Mouse (Mus musculus): ENCODE data around the gene Mreg. TPM values are rescaled to one million over a fixed set of nuclear protein-coding genes. Genes with fewer than 3 reads are reported as not detected.
A peak's percentile ranks its signal among the peaks of the same experiment; 100 is the strongest.
"Not testable (repeated sequence)": the region's sequence is repeated elsewhere in the genome, so short reads cannot be mapped to it uniquely, and the experiment has no call there.

The Mreg gene
- polyA plus RNA-seq, 1 experiment from 2014 or later = 1.0 TPM

GRCm38 (mm10) chr1:72244317-72245036, 32.4 kb upstream of the Mreg start:
- peak overlapping the region; percentile 2; the same call in 1 of the 2 replicates for H3K9ac ChIP-seq (replicated peaks; ENCODE audit: low read depth, low read length)
- H3K36me3 ChIP-seq (ENCODE audit: control insufficient read depth, insufficient read depth) = no peaks in the 10 kb centered on the region
- no peaks in the 10 kb centered on the region for H3K9me3 ChIP-seq (ENCODE audit: control insufficient read depth, low read length)
- no peak; the same call in 1 of the 2 replicates for ATAC-seq
- peak overlapping the region; percentile 96 for H3K27ac ChIP-seq (ENCODE audit: low read length)
- peak overlapping the region; percentile 54 for H3K4me3 ChIP-seq (replicated peaks; ENCODE audit: low read length)
- H3K4me2 ChIP-seq (ENCODE audit: low read length) = peak overlapping the region; percentile 52
- WGBS = under 1% methylated on average over 12 of the region's 12 CpGs
- no peaks in the 10 kb centered on the region for H3K4me1 ChIP-seq (replicated peaks; ENCODE audit: control insufficient read depth, insufficient read depth, low read length)
- H3K27me3 ChIP-seq (replicated peaks; ENCODE audit: control insufficient read depth, insufficient read depth, low read length) = no peaks in the 10 kb centered on the region

GRCm38 (mm10) chr1:72243656-72244316, 31.7 kb upstream of the Mreg start:
- Histone ChIP-seq H3K9me3 (ENCODE audit: control insufficient read depth, low read length) (no peaks in the 10 kb centered on the region), H3K4me1 (replicated peaks; ENCODE audit: control insufficient read depth, insufficient read depth, low read length) (no peaks in the 10 kb centered on the region), H3K36me3 (ENCODE audit: control insufficient read depth, insufficient read depth) (no peaks in the 10 kb centered on the region), H3K27ac (ENCODE audit: low read length) (peak overlapping the region; percentile 96), H3K9ac (replicated peaks; ENCODE audit: low read depth, low read length) (peak overlapping the region; percentile 85), H3K27me3 (replicated peaks; ENCODE audit: control insufficient read depth, insufficient read depth, low read length) (no peaks in the 10 kb centered on the region), H3K4me2 (ENCODE audit: low read length) (peak overlapping the region; percentile 52), H3K4me3 (replicated peaks; ENCODE audit: low read length) (peak overlapping the region; percentile 54)
- peak; percentile 95 for ATAC-seq
- under 1% methylated on average over 47 of the region's 47 CpGs for WGBS

- Histone ChIP-seq H3K27ac (ENCODE audit: low read length) (no peak overlapping the region), H3K27me3 (replicated peaks; ENCODE audit: control insufficient read depth, insufficient read depth, low read length) (no peaks in the 10 kb centered on the region), H3K9me3 (ENCODE audit: control insufficient read depth, low read length) (no peaks in the 10 kb centered on the region), H3K9ac (replicated peaks; ENCODE audit: low read depth, low read length) (no peak overlapping the region), H3K4me3 (replicated peaks; ENCODE audit: low read length) (no peak overlapping the region), H3K4me1 (replicated peaks; ENCODE audit: control insufficient read depth, insufficient read depth, low read length) (no peaks in the 10 kb centered on the region), H3K36me3 (ENCODE audit: control insufficient read depth, insufficient read depth) (no peaks in the 10 kb centered on the region), H3K4me2 (ENCODE audit: low read length) (no peak overlapping the region)
- WGBS = 83% methylated on average over 5 of the region's 5 CpGs
- ATAC-seq = no peak
Measured at GRCm38 (mm10) chr1:72242581-72243143, 30.6 kb upstream of the Mreg start.

- H3K4me1 ChIP-seq (replicated peaks; ENCODE audit: control insufficient read depth, insufficient read depth, low read length); H3K27ac ChIP-seq (ENCODE audit: low read length); H3K4me2 ChIP-seq (ENCODE audit: low read length); H3K36me3 ChIP-seq (ENCODE audit: control insufficient read depth, insufficient read depth); H3K9ac ChIP-seq (replicated peaks; ENCODE audit: low read depth, low read length); H3K27me3 ChIP-seq (replicated peaks; ENCODE audit: control insufficient read depth, insufficient read depth, low read length); H3K4me3 ChIP-seq (replicated peaks; ENCODE audit: low read length); ATAC-seq; H3K9me3 ChIP-seq (ENCODE audit: control insufficient read depth, low read length): not testable (repeated sequence)
- 85% methylated on average over 3 of the region's 3 CpGs for WGBS
Measured at GRCm38 (mm10) chr1:72239113-72239512, 27.0 kb upstream of the Mreg start.

- WGBS = 71% methylated on average over 10 of the region's 10 CpGs
- H3K4me2 ChIP-seq (ENCODE audit: low read length) = no peak overlapping the region
- ATAC-seq = no peak
- H3K27ac ChIP-seq (ENCODE audit: low read length) = no peak overlapping the region
- H3K36me3 ChIP-seq (ENCODE audit: control insufficient read depth, insufficient read depth) = no peaks in the 10 kb centered on the region
- H3K27me3 ChIP-seq (replicated peaks; ENCODE audit: control insufficient read depth, insufficient read depth, low read length) = peaks cover 5% of the 10 kb centered on the region; the same call in 1 of the 2 replicates
- no peak overlapping the region for H3K9ac ChIP-seq (replicated peaks; ENCODE audit: low read depth, low read length)
- no peaks in the 10 kb centered on the region for H3K9me3 ChIP-seq (ENCODE audit: control insufficient read depth, low read length)
- no peaks in the 10 kb centered on the region; the same call in 1 of the 2 replicates for H3K4me1 ChIP-seq (replicated peaks; ENCODE audit: control insufficient read depth, insufficient read depth, low read length)
- H3K4me3 ChIP-seq (replicated peaks; ENCODE audit: low read length) = no peak overlapping the region
Measured at GRCm38 (mm10) chr1:72238016-72238580, 26.0 kb upstream of the Mreg start.

- Histone ChIP-seq H3K9me3 (ENCODE audit: control insufficient read depth, low read length) (no peaks in the 10 kb centered on the region), H3K36me3 (ENCODE audit: control insufficient read depth, insufficient read depth) (no peaks in the 10 kb centered on the region), H3K27ac (ENCODE audit: low read length) (no peak overlapping the region), H3K4me3 (replicated peaks; ENCODE audit: low read length) (peak overlapping the region; percentile 26), H3K4me1 (replicated peaks; ENCODE audit: control insufficient read depth, insufficient read depth, low read length) (no peaks in the 10 kb centered on the region; the same call in 1 of the 2 replicates), H3K4me2 (ENCODE audit: low read length) (peak overlapping the region; percentile 46), H3K9ac (replicated peaks; ENCODE audit: low read depth, low read length) (no peak overlapping the region; the same call in 1 of the 2 replicates), H3K27me3 (replicated peaks; ENCODE audit: control insufficient read depth, insufficient read depth, low read length) (peaks cover 5% of the 10 kb centered on the region; the same call in 1 of the 2 replicates)
- ATAC-seq = no peak
- WGBS = 8% methylated on average over 11 of the region's 13 CpGs
Measured at GRCm38 (mm10) chr1:72237007-72237775, 25.1 kb upstream of the Mreg start.

- Histone ChIP-seq H3K9ac (replicated peaks; ENCODE audit: low read depth, low read length) (peak overlapping the region; percentile 73), H3K27ac (ENCODE audit: low read length) (peak overlapping the region; percentile 81), H3K4me3 (replicated peaks; ENCODE audit: low read length) (peak overlapping the region; percentile 65), H3K4me2 (ENCODE audit: low read length) (peak overlapping the region; percentile 73)
- peak; percentile 92 for ATAC-seq
- H3K36me3 ChIP-seq (ENCODE audit: control insufficient read depth, insufficient read depth); H3K27me3 ChIP-seq (replicated peaks; ENCODE audit: control insufficient read depth, insufficient read depth, low read length); H3K9me3 ChIP-seq (ENCODE audit: control insufficient read depth, low read length); H3K4me1 ChIP-seq (replicated peaks; ENCODE audit: control insufficient read depth, insufficient read depth, low read length): not testable (repeated sequence)
- WGBS = under 1% methylated on average over 35 of the region's 50 CpGs
Measured at GRCm38 (mm10) chr1:72236363-72237006, 24.4 kb upstream of the Mreg start.

- H3K4me1 ChIP-seq (replicated peaks; ENCODE audit: control insufficient read depth, insufficient read depth, low read length); H3K4me3 ChIP-seq (replicated peaks; ENCODE audit: low read length); H3K4me2 ChIP-seq (ENCODE audit: low read length); H3K27ac ChIP-seq (ENCODE audit: low read length); H3K9ac ChIP-seq (replicated peaks; ENCODE audit: low read depth, low read length); ATAC-seq; H3K9me3 ChIP-seq (ENCODE audit: control insufficient read depth, low read length); H3K27me3 ChIP-seq (replicated peaks; ENCODE audit: control insufficient read depth, insufficient read depth, low read length); H3K36me3 ChIP-seq (ENCODE audit: control insufficient read depth, insufficient read depth): not testable (repeated sequence)
- WGBS = 82% methylated on average over 10 of the region's 10 CpGs
Measured at GRCm38 (mm10) chr1:72232592-72232991, 20.5 kb upstream of the Mreg start.
